Mouse (Mus musculus) liver, adult 2 months (tissue): ENCODE measurements around the gene Smim26. TPM values are rescaled to one million over a fixed set of nuclear protein-coding genes. Genes with fewer than 3 reads are reported as not detected.

Experiments
- DNase-seq: peaks from one replicate; pipeline ENCODE4 v3.0.0-alpha.2; 2011; ENCODE audit warnings: low read depth, low spot score; ENCODE audit errors: extremely low read depth
- H3K27ac ChIP-seq: fragments of 200-500 bp; replicated peaks from 2 replicates; pipeline ENCODE4 v1.5.1; 2012; ENCODE audit warnings: low read depth, mild to moderate bottlenecking, control low read depth, inconsistent platforms, low read length; ENCODE audit not compliant: insufficient read depth
- H3K27me3 ChIP-seq: fragments of 200-500 bp; 2 replicates; pipeline ENCODE4 v1.6.1; 2012; ENCODE audit warnings: mild to moderate bottlenecking, moderate library complexity, low read length, inconsistent platforms; ENCODE audit not compliant: control insufficient read depth, insufficient read depth
- H3K36me3 ChIP-seq: fragments of 200-500 bp; 2 replicates; pipeline ENCODE4 v1.6.1; 2012; ENCODE audit warnings: low read length, inconsistent platforms; ENCODE audit not compliant: control insufficient read depth, insufficient read depth
- H3K4me1 ChIP-seq: fragments of 200-500 bp; 2 replicates; pipeline ENCODE4 v1.6.1; 2011; ENCODE audit warnings: low read length; ENCODE audit not compliant: control insufficient read depth, insufficient read depth
- H3K4me3 ChIP-seq: fragments of 200-500 bp; 2 replicates; pipeline ENCODE4 v1.5.1; 2011; ENCODE audit warnings: low read depth, mild to moderate bottlenecking, control low read depth, low read length, moderate library complexity; ENCODE audit not compliant: insufficient read depth
- H3K79me2 ChIP-seq: fragments of 200-500 bp; 2 replicates; pipeline ENCODE4 v1.6.1; 2012; ENCODE audit warnings: inconsistent platforms, mild to moderate bottlenecking, low read length, moderate library complexity; ENCODE audit not compliant: control insufficient read depth, insufficient read depth
- H3K9ac ChIP-seq: fragments of 200-500 bp; 2 replicates; pipeline ENCODE4 v1.6.1; 2012; ENCODE audit warnings: low read depth, mild to moderate bottlenecking, control low read depth, inconsistent platforms, low read length
- CTCF ChIP-seq: fragments of 200-500 bp; IDR thresholded peaks from 2 replicates; pipeline ENCODE4 v1.5.1; 2011; ENCODE audit warnings: low read depth, low read length, control low read depth
- POLR2A ChIP-seq: fragments of 200-500 bp; IDR thresholded peaks from 2 replicates; pipeline ENCODE4 v1.6.1; 2011; ENCODE audit warnings: low read length, control low read depth; ENCODE audit not compliant: insufficient read depth; ENCODE audit errors: extremely low read depth
- WGBS: fragments of 180-500 bp; shearing (Covaris S2); methylation state at CpG from one replicate; pipeline ENCODE4 v1.1.7; 2018; 5-methylcytosine and 5-hydroxymethylcytosine counted together
- polyA plus RNA-seq: library from polyadenylated mRNA; depleted of rRNA; stranded (reverse); fragments of >200 nt; gene quantifications from 2 replicates; pipeline ENCODE4 v1.2.3, GENCODE M21; 2012
- total RNA-seq: library from RNA; depleted of rRNA; stranded (reverse); fragments of >200 nt; gene quantifications from 2 replicates; pipeline ENCODE4 v1.2.3, GENCODE M21; 2014

The Smim26 gene
- total and polyA plus RNA-seq, 2 experiments: 4.7 to 28.8 TPM

GRCm38 (mm10) chr2:144633551-144633950 is 39.7 kb downstream of the Smim26 start:
- TF ChIP-seq POLR2A (no peak), CTCF (no peak)
- Histone ChIP-seq H3K27ac (no peak overlapping the region), H3K4me3 (no peak overlapping the region), H3K36me3 (no peaks in the 10 kb centered on the region), H3K79me2 (no peaks in the 10 kb centered on the region), H3K27me3 (no peaks in the 10 kb centered on the region), H3K4me1 (no peaks in the 10 kb centered on the region), H3K9ac (no peak overlapping the region)
- 85% methylated on average over 2 of the region's 2 CpGs for WGBS
- no peak for DNase-seq

- Histone ChIP-seq H3K27me3 (no peaks in the 10 kb centered on the region), H3K4me1 (no peaks in the 10 kb centered on the region), H3K36me3 (no peaks in the 10 kb centered on the region), H3K4me3 (no peak overlapping the region), H3K79me2 (no peaks in the 10 kb centered on the region), H3K9ac (no peak overlapping the region), H3K27ac (no peak overlapping the region)
- TF ChIP-seq POLR2A (no peak), CTCF (no peak)
- 76% methylated on average over 5 of the region's 5 CpGs for WGBS
- DNase-seq: no peak
Observed at GRCm38 (mm10) chr2:144634231-144634630, 40.4 kb downstream of the Smim26 start.

DNA sequence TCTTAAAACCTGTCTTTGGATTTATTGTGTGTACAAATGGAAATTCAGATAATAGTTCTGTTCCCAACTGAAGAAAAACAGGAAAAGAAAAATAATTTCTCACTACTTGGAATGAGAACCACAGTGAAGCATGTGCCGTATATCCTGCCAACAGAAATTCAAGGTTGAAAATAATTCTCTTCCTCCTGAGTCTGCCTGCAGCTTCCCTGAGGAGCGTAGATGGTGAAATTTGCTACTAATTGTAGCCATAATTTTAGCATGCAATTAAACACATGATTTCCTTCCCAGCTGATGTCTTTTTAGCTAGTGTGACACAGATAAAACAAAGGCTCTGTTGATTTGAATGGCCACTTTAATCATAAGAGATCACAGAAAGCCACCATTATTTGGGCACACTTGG is 40.9 kb downstream of the Smim26 start:
- WGBS: 87% methylated on average over 2 of the region's 2 CpGs
- Histone ChIP-seq H3K36me3 (no peaks in the 10 kb centered on the region), H3K27me3 (no peaks in the 10 kb centered on the region), H3K4me3 (no peak overlapping the region), H3K27ac (no peak overlapping the region), H3K79me2 (no peaks in the 10 kb centered on the region), H3K9ac (no peak overlapping the region), H3K4me1 (no peaks in the 10 kb centered on the region)
- TF ChIP-seq POLR2A: no peak
- TF ChIP-seq CTCF: no peak
- no peak for DNase-seq

DNA sequence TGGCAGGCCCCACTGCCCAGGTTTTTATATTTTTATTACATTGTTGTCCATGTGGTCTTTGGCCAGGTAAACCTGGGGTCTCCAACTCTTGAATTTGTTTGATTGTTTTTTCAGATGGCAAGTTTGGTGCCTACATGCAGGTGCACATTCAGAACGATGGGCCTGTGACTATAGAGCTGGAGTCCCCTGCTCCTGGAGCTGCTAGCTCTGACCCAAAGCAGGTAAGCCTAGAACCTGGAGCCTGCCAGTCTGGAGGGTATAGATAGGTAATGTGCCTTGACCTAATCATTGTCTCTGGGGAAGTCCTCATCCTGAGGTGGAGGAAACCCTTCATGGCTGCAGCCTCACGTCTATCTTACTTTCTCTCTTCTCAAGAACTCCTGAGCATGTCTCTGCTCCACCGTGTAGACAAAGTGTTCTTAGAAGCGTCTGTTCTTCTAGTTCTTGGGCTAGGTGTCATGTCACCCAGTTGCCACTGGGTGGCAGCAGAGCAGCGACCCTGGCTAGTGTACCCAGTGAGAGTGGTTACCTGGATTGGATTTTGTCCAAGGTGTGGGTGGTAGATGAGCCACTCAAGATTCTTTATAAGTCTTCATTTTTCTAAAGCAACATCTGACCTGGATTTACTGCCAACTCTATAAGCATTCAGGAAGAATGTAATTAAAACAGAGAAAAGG is 41.9 kb downstream of the Smim26 start:
- TF ChIP-seq CTCF (peak; percentile 94), POLR2A (no peak)
- 22% methylated on average over 5 of the region's 5 CpGs for WGBS
- no peaks in the 10 kb centered on the region for H3K4me1 ChIP-seq
- no peaks in the 10 kb centered on the region for H3K79me2 ChIP-seq
- DNase-seq: peak; percentile 15
- no peak overlapping the region for H3K27ac ChIP-seq
- no peaks in the 10 kb centered on the region for H3K27me3 ChIP-seq
- H3K36me3 ChIP-seq: no peaks in the 10 kb centered on the region
- H3K4me3 ChIP-seq: no peak overlapping the region
- H3K9ac ChIP-seq: no peak overlapping the region

GRCm38 (mm10) chr2:144637204-144637603 is 43.4 kb downstream of the Smim26 start:
- no peaks in the 10 kb centered on the region for H3K4me1 ChIP-seq
- no peak overlapping the region for H3K4me3 ChIP-seq
- no peak for DNase-seq
- H3K27me3 ChIP-seq: no peaks in the 10 kb centered on the region
- H3K9ac ChIP-seq: no peak overlapping the region
- H3K79me2 ChIP-seq: no peaks in the 10 kb centered on the region
- no peaks in the 10 kb centered on the region for H3K36me3 ChIP-seq
- no peak for TF ChIP-seq CTCF
- no peak for TF ChIP-seq POLR2A
- H3K27ac ChIP-seq: no peak overlapping the region
- 65% methylated on average over 4 of the region's 4 CpGs for WGBS

DNA sequence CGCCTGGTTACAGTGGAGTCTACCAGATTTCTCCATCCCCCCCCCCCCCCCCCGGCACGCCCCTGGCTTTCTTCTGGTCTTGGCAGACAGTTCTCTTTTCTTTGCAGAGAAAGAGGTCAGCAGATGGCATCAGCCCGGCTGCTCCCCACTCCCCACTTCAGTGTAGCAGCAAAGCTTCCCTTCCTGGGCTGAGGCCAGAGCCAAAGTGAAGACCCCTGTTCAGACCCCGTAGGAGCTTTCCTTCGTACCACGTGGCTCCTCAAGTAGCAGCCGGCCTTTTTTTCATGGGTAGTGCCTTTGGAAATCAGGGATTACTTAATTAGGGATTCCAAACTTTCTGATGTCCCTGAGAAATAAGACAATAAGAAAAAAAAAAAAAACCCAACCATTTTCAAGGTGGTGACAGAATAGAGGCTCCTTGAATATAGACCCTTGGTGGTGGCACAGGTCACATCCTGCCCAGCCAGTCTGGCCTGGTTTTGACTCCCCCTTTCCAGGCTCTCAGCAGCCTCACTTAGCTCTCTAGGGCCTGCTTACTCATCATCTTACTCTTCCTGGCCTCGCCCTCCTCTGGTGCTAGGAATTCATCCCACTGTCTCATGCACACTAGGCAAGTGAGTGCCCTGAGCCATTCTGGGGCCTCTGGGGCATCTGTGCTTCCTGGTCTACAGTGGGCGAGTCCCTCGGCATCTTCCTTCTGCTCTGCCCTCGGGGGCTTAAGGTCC is 44.0 kb downstream of the Smim26 start:
- Histone ChIP-seq H3K27ac (no peak overlapping the region), H3K4me1 (no peaks in the 10 kb centered on the region), H3K36me3 (no peaks in the 10 kb centered on the region), H3K79me2 (no peaks in the 10 kb centered on the region), H3K9ac (no peak overlapping the region), H3K4me3 (no peak overlapping the region), H3K27me3 (no peaks in the 10 kb centered on the region)
- TF ChIP-seq CTCF: no peak
- TF ChIP-seq POLR2A: no peak
- WGBS: 84% methylated on average over 12 of the region's 12 CpGs
- no peak for DNase-seq
